Mouse (Mus musculus): ENCODE measurements at regions not wholly inside any gene's neighbourhood (a gene's known extent, or its start where the extent isn't known, plus 50 kb on each side); places are given as distances from the start of the nearest gene placed in this dataset.

GRCm38 (mm10) chr12:7382455-7382854 is 595.0 kb upstream of the Apob start:
- no peak for ATAC-seq (ENCODE audit: insufficient read depth)
- no peak overlapping the region for H3K4me3 ChIP-seq (replicated peaks)
- H3K36me3 ChIP-seq (replicated peaks) = no peaks in the 10 kb centered on the region
- 73% methylated on average over 1 of the region's 1 CpGs for WGBS (ENCODE audit: insufficient replicate concordance)
- H3K9me3 ChIP-seq (replicated peaks) = no peaks in the 10 kb centered on the region
- H3K27me3 ChIP-seq = no peaks in the 10 kb centered on the region
- no peak overlapping the region for H3K9ac ChIP-seq
- no peaks in the 10 kb centered on the region for H3K4me1 ChIP-seq (replicated peaks)
- no peak overlapping the region for H3K27ac ChIP-seq (replicated peaks)
- H3K4me2 ChIP-seq = no peak overlapping the region

GRCm38 (mm10) chr12:7403800-7404199 is 573.6 kb upstream of the Apob start:
- Histone ChIP-seq H3K4me1 (replicated peaks) (no peaks in the 10 kb centered on the region), H3K9me3 (replicated peaks) (no peaks in the 10 kb centered on the region), H3K27me3 (no peaks in the 10 kb centered on the region), H3K27ac (replicated peaks) (no peak overlapping the region), H3K36me3 (replicated peaks) (no peaks in the 10 kb centered on the region), H3K9ac (no peak overlapping the region), H3K4me3 (replicated peaks) (no peak overlapping the region), H3K4me2 (no peak overlapping the region)
- 67% methylated on average over 4 of the region's 4 CpGs for WGBS (ENCODE audit: insufficient replicate concordance)
- no peak for ATAC-seq (ENCODE audit: insufficient read depth)

GRCm38 (mm10) chr12:7411810-7412209 is 565.6 kb upstream of the Apob start:
- 69% methylated on average over 4 of the region's 4 CpGs for WGBS (ENCODE audit: insufficient replicate concordance)
- no peak overlapping the region for H3K9ac ChIP-seq
- no peak for ATAC-seq (ENCODE audit: insufficient read depth)
- no peaks in the 10 kb centered on the region for H3K27me3 ChIP-seq
- no peaks in the 10 kb centered on the region for H3K36me3 ChIP-seq (replicated peaks)
- no peaks in the 10 kb centered on the region for H3K4me1 ChIP-seq (replicated peaks)
- H3K4me2 ChIP-seq = no peak overlapping the region
- H3K4me3 ChIP-seq (replicated peaks) = no peak overlapping the region
- no peak overlapping the region for H3K27ac ChIP-seq (replicated peaks)
- H3K9me3 ChIP-seq (replicated peaks) = no peaks in the 10 kb centered on the region

GRCm38 (mm10) chr12:7420276-7420675 is 557.2 kb upstream of the Apob start:
- no peak overlapping the region for H3K27ac ChIP-seq (replicated peaks)
- no peaks in the 10 kb centered on the region for H3K36me3 ChIP-seq (replicated peaks)
- H3K27me3 ChIP-seq = no peaks in the 10 kb centered on the region
- H3K9me3 ChIP-seq (replicated peaks) = no peaks in the 10 kb centered on the region
- 5% methylated on average over 1 of the region's 2 CpGs for WGBS (ENCODE audit: insufficient replicate concordance)
- H3K4me2 ChIP-seq = no peak overlapping the region
- H3K9ac ChIP-seq = no peak overlapping the region
- ATAC-seq (ENCODE audit: insufficient read depth) = no peak
- no peaks in the 10 kb centered on the region for H3K4me1 ChIP-seq (replicated peaks)
- H3K4me3 ChIP-seq (replicated peaks) = no peak overlapping the region

- no peak overlapping the region for H3K27ac ChIP-seq (replicated peaks)
- 24% methylated on average over 2 of the region's 2 CpGs for WGBS (ENCODE audit: insufficient replicate concordance)
- no peak for ATAC-seq (ENCODE audit: insufficient read depth)
Measured at GRCm38 (mm10) chr12:7421826-7422540, 555.5 kb upstream of the Apob start.

GRCm38 (mm10) chr12:7430981-7431380 is 546.5 kb upstream of the Apob start:
- no peak for ATAC-seq (ENCODE audit: insufficient read depth)
- H3K4me2 ChIP-seq = no peak overlapping the region
- H3K27ac ChIP-seq (replicated peaks) = no peak overlapping the region
- no peak overlapping the region for H3K9ac ChIP-seq
- no peaks in the 10 kb centered on the region for H3K9me3 ChIP-seq (replicated peaks)
- H3K4me3 ChIP-seq (replicated peaks) = no peak overlapping the region
- H3K27me3 ChIP-seq = no peaks in the 10 kb centered on the region
- no peaks in the 10 kb centered on the region for H3K4me1 ChIP-seq (replicated peaks)
- H3K36me3 ChIP-seq (replicated peaks) = no peaks in the 10 kb centered on the region
- 45% methylated on average over 4 of the region's 4 CpGs for WGBS (ENCODE audit: insufficient replicate concordance)

More at GRCm38 (mm10) chr12:7421826-7422540, 555.5 kb upstream of the Apob start:
- no peaks in the 10 kb centered on the region for H3K27me3 ChIP-seq
- H3K9ac ChIP-seq = no peak overlapping the region
- H3K4me2 ChIP-seq = no peak overlapping the region
- no peak overlapping the region for H3K4me3 ChIP-seq (replicated peaks)
- H3K4me1 ChIP-seq (replicated peaks) = no peaks in the 10 kb centered on the region
- H3K36me3 ChIP-seq (replicated peaks) = no peaks in the 10 kb centered on the region
- H3K9me3 ChIP-seq (replicated peaks) = no peaks in the 10 kb centered on the region

GRCm38 (mm10) chr12:7445238-7445637 is 532.2 kb upstream of the Apob start:
- WGBS (ENCODE audit: insufficient replicate concordance) = 59% methylated on average over 2 of the region's 2 CpGs
- Histone ChIP-seq H3K9ac (no peak overlapping the region), H3K9me3 (replicated peaks) (no peaks in the 10 kb centered on the region), H3K27me3 (no peaks in the 10 kb centered on the region), H3K4me2 (no peak overlapping the region), H3K27ac (replicated peaks) (no peak overlapping the region), H3K4me1 (replicated peaks) (no peaks in the 10 kb centered on the region), H3K36me3 (replicated peaks) (no peaks in the 10 kb centered on the region), H3K4me3 (replicated peaks) (no peak overlapping the region)
- ATAC-seq (ENCODE audit: insufficient read depth) = no peak

GRCm38 (mm10) chr12:7450506-7450905 is 526.9 kb upstream of the Apob start:
- no peaks in the 10 kb centered on the region for H3K4me1 ChIP-seq (replicated peaks)
- no peaks in the 10 kb centered on the region for H3K36me3 ChIP-seq (replicated peaks)
- H3K9ac ChIP-seq = no peak overlapping the region
- WGBS (ENCODE audit: insufficient replicate concordance) = 38% methylated on average over 2 of the region's 2 CpGs
- ATAC-seq (ENCODE audit: insufficient read depth) = no peak
- H3K4me2 ChIP-seq = no peak overlapping the region
- H3K9me3 ChIP-seq (replicated peaks) = no peaks in the 10 kb centered on the region
- H3K27me3 ChIP-seq = no peaks in the 10 kb centered on the region
- no peak overlapping the region for H3K4me3 ChIP-seq (replicated peaks)
- H3K27ac ChIP-seq (replicated peaks) = no peak overlapping the region

GRCm38 (mm10) chr12:7457036-7457435 is 520.4 kb upstream of the Apob start:
- Histone ChIP-seq H3K4me2 (no peak overlapping the region), H3K36me3 (replicated peaks) (no peaks in the 10 kb centered on the region), H3K9me3 (replicated peaks) (no peaks in the 10 kb centered on the region), H3K9ac (no peak overlapping the region), H3K27ac (replicated peaks) (no peak overlapping the region), H3K4me3 (replicated peaks) (no peak overlapping the region), H3K4me1 (replicated peaks) (no peaks in the 10 kb centered on the region), H3K27me3 (no peaks in the 10 kb centered on the region)
- 69% methylated on average over 5 of the region's 5 CpGs for whole genome bisulfite sequencing (ENCODE audit: insufficient replicate concordance)
- no peak for ATAC-seq (ENCODE audit: insufficient read depth)

- Histone ChIP-seq H3K9ac (no peak overlapping the region), H3K4me2 (no peak overlapping the region), H3K4me3 (replicated peaks) (no peak overlapping the region), H3K9me3 (replicated peaks) (no peaks in the 10 kb centered on the region), H3K36me3 (replicated peaks) (no peaks in the 10 kb centered on the region), H3K27ac (replicated peaks) (no peak overlapping the region), H3K27me3 (no peaks in the 10 kb centered on the region), H3K4me1 (replicated peaks) (no peaks in the 10 kb centered on the region)
- WGBS (ENCODE audit: insufficient replicate concordance) = 78% methylated on average over 4 of the region's 4 CpGs
- no peak for ATAC-seq (ENCODE audit: insufficient read depth)
Measured at GRCm38 (mm10) chr12:7457544-7457943, 519.9 kb upstream of the Apob start.

GRCm38 (mm10) chr12:7464947-7465346 is 512.5 kb upstream of the Apob start:
- Histone ChIP-seq H3K4me1 (replicated peaks) (no peaks in the 10 kb centered on the region), H3K4me2 (no peak overlapping the region), H3K9me3 (replicated peaks) (no peaks in the 10 kb centered on the region), H3K27me3 (no peaks in the 10 kb centered on the region), H3K27ac (replicated peaks) (no peak overlapping the region), H3K4me3 (replicated peaks) (no peak overlapping the region), H3K9ac (no peak overlapping the region), H3K36me3 (replicated peaks) (no peaks in the 10 kb centered on the region)
- WGBS (ENCODE audit: insufficient replicate concordance) = 22% methylated on average over 1 of the region's 1 CpGs
- no peak for ATAC-seq (ENCODE audit: insufficient read depth)
